27 mouse cellular contexts compared by ENCODE assay signal in the genomic region with DNA sequence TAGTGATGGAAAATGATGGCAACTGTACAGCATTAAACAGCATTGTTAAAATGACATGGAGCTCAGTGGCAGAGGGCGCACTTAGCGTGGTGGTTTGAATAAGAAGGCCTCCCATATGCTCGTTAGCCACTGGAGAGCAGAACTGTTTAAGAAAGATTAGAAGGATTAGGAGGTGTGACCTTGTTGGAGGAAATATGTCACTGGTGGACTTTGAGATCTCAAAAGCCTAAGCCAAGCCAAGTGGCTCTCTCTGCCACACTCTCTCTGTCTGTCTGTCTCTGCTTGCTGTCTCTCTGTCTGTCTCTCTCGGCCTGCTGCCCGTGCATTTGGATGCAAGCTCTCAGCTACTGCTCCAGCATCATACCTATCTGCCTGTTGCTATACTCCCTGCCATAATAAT. TPM values are rescaled to one million over a fixed set of nuclear protein-coding genes. Genes with fewer than 3 reads are reported as not detected.
DNase-seq lines count a peak whose midpoint lies in the region; ATAC-seq and TF ChIP-seq lines count a peak whose summit lies in the region.
"Had no signal": no experiment of that assay in that cellular context is flagged by ENCODE, and none has a peak within 500 bp of the region (broad histone marks: within the 10 kb centered on the region; RNA-seq: fewer than 3 reads in every experiment).

No protein-coding gene starts in this region.

- H3K4me2 ChIP-seq in heart, embryonic 11.5 days: no peak overlapping the region
- H3K4me2 ChIP-seq: embryonic facial prominence, embryonic 13.5 days; embryonic facial prominence, embryonic 15.5 days; forebrain, embryonic 12.5 days had no signal

- peak; percentile 60 for DNase-seq in heart, adult 11 months
- no peak for DNase-seq in spleen, adult 2 months (ENCODE audit: low read depth in 1 of 2, low spot score in 2 of 2)
- DNase-seq in spleen, postnatal 14 days (ENCODE audit: low spot score in 2 of 2): no peak
- DNase-seq in retina, postnatal 1 day: peak; percentile 36
- no peak for DNase-seq in lung, postnatal 14 days
- DNase-seq: adrenal gland, adult 8-10 months; adrenal gland, postnatal 14 days; adrenal gland, postnatal 36 days; cerebellum, adult 11 months; cerebellum, adult 18-20 months; cerebellum, adult 8-10 months; cerebellum, adult 9-11 months; cerebellum, postnatal 14 days; cerebellum, postnatal 36 days; embryo, embryonic 11 days had no signal

- no peak overlapping the region for H3K27ac ChIP-seq in heart, embryonic 11.5 days (ENCODE audit: low read depth, low read length)
- peak overlapping the region; percentile 8; the same call in 1 of the 2 replicates for H3K27ac ChIP-seq in spleen, adult 2 months (ENCODE audit: insufficient read depth, low read length)
- H3K27ac ChIP-seq: embryonic facial prominence, embryonic 13.5 days; embryonic facial prominence, embryonic 15.5 days; forebrain, embryonic 10.5 days; forebrain, embryonic 12.5 days had no signal

- WGBS in heart, embryonic 11.5 days (ENCODE audit: insufficient replicate concordance): 80% methylated on average over 5 of the region's 5 CpGs
- WGBS in spleen, adult 2 months: 91% methylated on average over 5 of the region's 5 CpGs

- no peak for TF ChIP-seq POLR2A in spleen, adult 2 months (IDR thresholded peaks at IDR 0.05; ENCODE audit: low read depth, low read length)

- peaks cover 13% of the 10 kb centered on the region for H3K4me1 ChIP-seq in heart, embryonic 11.5 days (ENCODE audit: control insufficient read depth, insufficient read depth, low read length)
- H3K4me1 ChIP-seq in spleen, adult 2 months (ENCODE audit: control insufficient read depth, insufficient read depth, insufficient read length): peaks cover 29% of the 10 kb centered on the region
- H3K4me1 ChIP-seq: embryonic facial prominence, embryonic 13.5 days; embryonic facial prominence, embryonic 15.5 days; forebrain, embryonic 12.5 days had no signal

- ATAC-seq in heart, embryonic 11.5 days (replicated peaks; ENCODE audit: insufficient number of reproducible peaks, low FRiP score, low TSS enrichment): no peak
- ATAC-seq: activated CD4-positive, CD25-positive, alpha-beta regulatory T cell, adult 4 months; forebrain, embryonic 14.5 days; forebrain, embryonic 16.5 days; Patski had no signal

- TF ChIP-seq CTCF in spleen, adult 2 months (IDR thresholded peaks at IDR 0.05; ENCODE audit: extremely low read depth, insufficient read depth, insufficient read length, insufficient replicate concordance): no peak

- no peaks in the 10 kb centered on the region for H3K36me3 ChIP-seq in heart, embryonic 11.5 days (ENCODE audit: control insufficient read depth, insufficient read depth, low read length)
- no peaks in the 10 kb centered on the region for H3K36me3 ChIP-seq in spleen, adult 2 months (ENCODE audit: control insufficient read depth, insufficient read depth, low read length)
- H3K36me3 ChIP-seq: embryonic facial prominence, embryonic 13.5 days; embryonic facial prominence, embryonic 15.5 days; forebrain, embryonic 10.5 days; forebrain, embryonic 12.5 days; G1E had no signal

- no peak overlapping the region for H3K4me3 ChIP-seq in heart, embryonic 11.5 days (ENCODE audit: low read depth, low read length)
- no peak overlapping the region for H3K4me3 ChIP-seq in spleen, adult 2 months (ENCODE audit: extremely low read depth, insufficient read depth, insufficient read length)
- H3K4me3 ChIP-seq: embryonic facial prominence, embryonic 13.5 days; embryonic facial prominence, embryonic 15.5 days; erythroblast, embryonic 14.5 days; forebrain, embryonic 10.5 days; forebrain, embryonic 12.5 days had no signal

- H3K9me3 ChIP-seq in heart, embryonic 11.5 days (replicated peaks; ENCODE audit: control insufficient read depth, low read length): no peaks in the 10 kb centered on the region
- H3K9me3 ChIP-seq: embryonic facial prominence, embryonic 13.5 days; embryonic facial prominence, embryonic 15.5 days; forebrain, embryonic 10.5 days; forebrain, embryonic 12.5 days; G1E had no signal

- H3K9ac ChIP-seq in heart, embryonic 11.5 days (ENCODE audit: low read depth, low read length): no peak overlapping the region
- H3K9ac ChIP-seq: embryonic facial prominence, embryonic 13.5 days; embryonic facial prominence, embryonic 15.5 days; forebrain, embryonic 12.5 days had no signal

- no peaks in the 10 kb centered on the region for H3K27me3 ChIP-seq in heart, embryonic 11.5 days (ENCODE audit: control insufficient read depth, insufficient read depth, low read length)
- no peaks in the 10 kb centered on the region for H3K27me3 ChIP-seq in spleen, adult 2 months (ENCODE audit: control insufficient read depth, insufficient read depth, low read length)
- H3K27me3 ChIP-seq: CH12.LX; embryonic facial prominence, embryonic 13.5 days; embryonic facial prominence, embryonic 15.5 days; forebrain, embryonic 12.5 days; Patski had no signal

RNA-seq across cellular contexts. Expression of a gene that starts 17.6 kb away (rescaled TPM):
- 7.3 and 7.9 TPM in 2 replicates for polyA plus RNA-seq in heart, embryonic 11.5 days (2014; fragmentation: Nextera tagmentation; extraction: Ambion mirVana)
- polyA plus RNA-seq in spleen, adult 2 months (2012; rRNA removed): 10.6 and 16.7 TPM in 2 replicates
- polyA plus RNA-seq: erythroblast, embryonic 14.5 days had no signal

Comparison
In these comparisons a context has a peak if more than half of its experiments do, and no peak if none do; other contexts are left out.
1. DNase-seq: peak in heart, adult 11 months (single experiment) and retina, postnatal 1 day (single experiment); none in spleen, adult 2 months (0 of 2), spleen, postnatal 14 days (0 of 2) and lung, postnatal 14 days (single experiment).